Mouse (Mus musculus) neural tube, embryonic 13.5 days (tissue): ENCODE data around the gene Fam120c. TPM values are rescaled to one million over a fixed set of nuclear protein-coding genes. Genes with fewer than 3 reads are reported as not detected.

ENCODE experiments used
- ATAC-seq: fragments of 200-750 bp; cut with Nextera tagmentation; 2 replicates; pipeline ENCODE4 v1.8.0; 2017; ENCODE audit warnings: low read depth, mild to moderate bottlenecking, moderate TSS enrichment, moderate library complexity
- H3K27ac ChIP-seq: fragments of 300-500 bp; sonication (generic); replicated peaks from 2 replicates; pipeline ENCODE4 v1.5.1; 2015; ENCODE audit warnings: moderate library complexity, mild to moderate bottlenecking, inconsistent platforms
- H3K27me3 ChIP-seq: fragments of 300-500 bp; sonication (generic); 2 replicates; pipeline ENCODE4 v1.6.1; 2015; ENCODE audit warnings: mild to moderate bottlenecking, inconsistent platforms
- H3K36me3 ChIP-seq: fragments of 300-500 bp; sonication (generic); 2 replicates; pipeline ENCODE4 v1.6.1; 2015; ENCODE audit warnings: mild to moderate bottlenecking, inconsistent platforms
- H3K4me1 ChIP-seq: fragments of 300-500 bp; sonication (generic); replicated peaks from 2 replicates; pipeline ENCODE4 v1.6.1; 2015; ENCODE audit warnings: inconsistent platforms
- H3K4me2 ChIP-seq: fragments of 300-500 bp; sonication (generic); 2 replicates; pipeline ENCODE4 v1.6.1; 2015; ENCODE audit warnings: inconsistent platforms, mild to moderate bottlenecking, moderate library complexity
- H3K4me3 ChIP-seq: fragments of 300-500 bp; sonication (generic); 2 replicates; pipeline ENCODE4 v1.5.1; 2015; ENCODE audit warnings: mild to moderate bottlenecking, inconsistent platforms
- H3K9ac ChIP-seq: fragments of 300-500 bp; sonication (generic); 2 replicates; pipeline ENCODE4 v1.6.1; 2015; ENCODE audit warnings: moderate library complexity, mild to moderate bottlenecking, inconsistent platforms
- H3K9me3 ChIP-seq: fragments of 300-500 bp; sonication (generic); 2 replicates; pipeline ENCODE4 v1.6.1; 2016; ENCODE audit warnings: inconsistent platforms
- WGBS: fragments of 180-500 bp; shearing (Covaris S2); methylation state at CpG from one replicate; pipeline ENCODE4 v1.1.7; 2015; 5-methylcytosine and 5-hydroxymethylcytosine counted together
- polyA plus RNA-seq: library from polyadenylated mRNA; unstranded; fragments of >200 nt; fragmentation: Nextera tagmentation; extraction: Ambion mirVana; gene quantifications from 2 replicates; pipeline ENCODE4 v1.2.1, GENCODE M21; 2015

Fam120c gene
- 5.4 TPM in 2 replicates for polyA plus RNA-seq

DNA sequence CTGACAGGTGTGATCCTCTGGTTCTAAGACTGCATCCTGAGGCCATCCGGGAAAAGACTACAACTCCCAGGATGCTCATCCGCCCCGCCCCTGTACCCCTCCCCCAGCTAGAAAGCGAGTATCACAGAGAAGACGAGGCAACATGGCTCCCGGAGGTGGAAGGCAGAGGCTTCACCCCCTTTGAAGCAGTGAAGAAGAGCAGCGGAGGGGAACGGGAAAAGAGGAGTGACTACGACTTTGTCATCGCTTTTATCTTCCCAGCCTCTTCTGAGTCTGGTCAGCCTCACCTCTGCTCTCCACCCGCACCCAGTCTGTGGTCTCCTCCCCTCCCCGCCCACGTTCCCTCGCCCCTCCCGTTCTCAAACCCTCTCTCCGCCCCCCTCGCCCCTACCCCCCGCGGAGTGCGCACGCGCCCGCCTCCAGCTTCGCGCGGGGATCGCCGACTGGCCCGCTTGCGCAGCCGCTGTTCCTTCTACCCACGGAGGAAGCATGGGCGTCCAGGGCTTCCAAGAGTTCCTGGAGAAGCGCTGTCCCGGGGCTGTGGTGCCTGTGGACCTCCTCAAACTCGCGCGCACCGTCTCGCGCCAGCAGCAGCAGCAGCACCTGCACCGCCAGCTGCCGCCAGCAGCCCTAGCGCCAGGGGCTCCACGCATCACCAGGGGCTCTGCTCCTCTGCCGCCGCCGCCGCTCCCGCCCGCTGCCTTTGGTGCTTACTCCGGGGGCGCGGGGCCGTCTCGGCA, at the start of gene Fam120c:
Gene Fam120c, plus strand, starts transcription at position 415 of the 740 bp plus-strand sequence.
- peaks cover 18% of the 10 kb centered on the region for H3K4me1 ChIP-seq
- H3K4me3 ChIP-seq, result peak within 1 kb of the TSS; percentile 60
- WGBS, result 15% methylated on average over 52 of the region's 56 CpGs
- peak; percentile 95 for ATAC-seq
- peaks cover 32% of the 10 kb centered on the region for H3K27me3 ChIP-seq
- no peaks in the 10 kb centered on the region for H3K9me3 ChIP-seq
- no peaks in the 10 kb centered on the region for H3K36me3 ChIP-seq
- H3K27ac ChIP-seq, result peak within 1 kb of the TSS; percentile 89
- H3K4me2 ChIP-seq, result peak within 1 kb of the TSS; percentile 67
- H3K9ac ChIP-seq, result peak within 1 kb of the TSS; percentile 77

DNA sequence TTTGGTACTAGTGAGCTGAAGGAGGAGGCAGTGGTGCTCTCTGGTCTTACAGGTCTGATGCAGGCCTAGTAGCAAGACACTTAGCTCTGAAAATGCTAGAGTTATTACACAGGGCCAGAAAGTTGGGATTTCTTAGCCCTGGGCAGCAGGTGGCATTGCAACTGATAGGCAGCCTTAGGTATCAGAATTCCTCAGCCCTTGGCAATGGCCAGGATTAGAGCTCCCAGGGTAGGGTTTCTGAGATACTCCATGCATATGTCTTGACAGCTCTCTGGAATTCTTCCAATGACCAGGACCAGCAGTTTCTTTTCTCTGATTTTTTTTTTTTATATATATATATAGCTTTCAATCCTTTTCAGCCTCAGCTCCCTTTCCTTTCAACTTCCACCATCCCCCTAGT, 45.6 kb upstream of the Fam120c start:
- Histone ChIP-seq H3K9ac (no peak overlapping the region), H3K4me1 (no peaks in the 10 kb centered on the region), H3K4me3 (no peak overlapping the region), H3K9me3 (no peaks in the 10 kb centered on the region), H3K27me3 (no peaks in the 10 kb centered on the region), H3K4me2 (no peak overlapping the region), H3K27ac (no peak overlapping the region), H3K36me3 (peaks cover 10% of the 10 kb centered on the region; the same call in 1 of the 2 replicates)
- no peak for ATAC-seq

DNA sequence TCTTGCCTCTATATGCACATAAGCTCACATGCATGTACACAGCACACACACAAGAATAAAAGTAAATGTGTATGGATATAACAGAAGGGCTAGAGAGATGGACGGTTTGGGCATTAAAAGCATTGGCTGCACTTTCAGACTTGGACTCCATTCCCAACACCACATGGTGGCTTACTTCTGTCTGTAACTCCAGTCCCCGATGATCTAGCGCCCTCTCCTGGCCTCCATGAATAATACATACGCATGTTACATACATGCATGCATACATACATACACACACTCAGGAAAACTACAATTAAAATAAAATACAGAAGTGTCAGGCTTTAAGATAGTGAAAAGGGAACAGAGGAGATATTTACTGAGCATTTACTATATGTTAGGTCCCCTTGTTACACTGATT, 30.2 kb upstream of the Fam120c start:
- 83% methylated on average over 4 of the region's 4 CpGs for WGBS
- H3K9me3 ChIP-seq, result no peaks in the 10 kb centered on the region

DNA sequence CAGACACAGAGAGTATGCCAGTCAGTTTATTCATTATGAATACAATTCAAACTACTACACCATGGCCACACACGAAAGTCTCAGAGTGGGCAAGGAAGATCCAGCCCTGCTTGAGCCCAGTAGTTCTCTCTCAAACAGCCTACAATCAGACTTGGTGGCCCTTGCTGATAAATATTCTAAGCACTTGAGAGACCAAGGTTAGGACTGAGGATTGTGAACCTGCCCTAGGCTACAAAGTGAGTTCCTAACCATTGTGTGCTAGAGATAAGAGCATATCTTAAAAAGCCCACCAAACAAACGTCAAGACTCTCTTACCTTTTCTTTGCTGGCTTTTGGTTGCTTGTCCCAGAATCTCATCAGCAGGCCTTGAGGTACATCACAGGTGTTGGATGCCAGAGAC, 10.4 kb upstream of the Fam120c start:
- no peaks in the 10 kb centered on the region for H3K4me1 ChIP-seq
- H3K27me3 ChIP-seq, result peaks cover 13% of the 10 kb centered on the region
- ATAC-seq, result no peak
- no peaks in the 10 kb centered on the region for H3K9me3 ChIP-seq
- H3K9ac ChIP-seq, result no peak overlapping the region
- H3K27ac ChIP-seq, result no peak overlapping the region
- WGBS, result 83% methylated on average over 2 of the region's 2 CpGs
- H3K36me3 ChIP-seq, result no peaks in the 10 kb centered on the region
- no peak overlapping the region for H3K4me2 ChIP-seq
- no peak overlapping the region for H3K4me3 ChIP-seq

More for the DNA sequence above, 30.2 kb upstream of the Fam120c start:
- Histone ChIP-seq H3K36me3 (0 out of 2 replicates have a peak, but pooled peaks cover 4% of the 10 kb centered on the region), H3K27me3 (peaks cover 15% of the 10 kb centered on the region), H3K4me2 (no peak overlapping the region), H3K9ac (no peak overlapping the region), H3K4me3 (no peak overlapping the region), H3K27ac (no peak overlapping the region), H3K4me1 (no peaks in the 10 kb centered on the region)
- ATAC-seq, result no peak

DNA sequence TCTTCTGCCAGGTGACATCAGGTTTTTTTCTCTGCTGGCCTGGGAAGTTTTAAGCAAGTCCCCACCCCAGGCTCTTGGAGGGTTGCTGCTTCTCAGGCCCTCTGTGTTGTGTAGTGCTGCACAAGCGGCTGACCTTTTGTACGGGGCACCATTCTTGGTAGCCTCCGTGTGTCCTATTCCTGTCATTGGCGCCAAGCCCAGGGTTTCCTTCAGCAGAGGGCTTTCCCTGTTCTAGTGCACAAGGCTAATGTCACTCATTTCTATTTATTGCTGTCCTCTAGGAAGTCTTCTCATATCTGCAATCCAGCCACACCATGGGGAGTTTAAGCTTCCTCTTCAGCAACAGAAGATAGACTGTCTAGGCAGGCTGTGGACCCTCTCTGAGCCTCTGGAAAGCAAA, 6.2 kb upstream of the Fam120c start:
- WGBS, result 79% methylated on average over 4 of the region's 4 CpGs
- H3K27me3 ChIP-seq, result peaks cover 42% of the 10 kb centered on the region
- no peaks in the 10 kb centered on the region for H3K4me1 ChIP-seq
- no peak overlapping the region for H3K27ac ChIP-seq
- H3K9me3 ChIP-seq, result no peaks in the 10 kb centered on the region
- no peak overlapping the region for H3K4me3 ChIP-seq
- no peak overlapping the region for H3K9ac ChIP-seq
- no peak for ATAC-seq
- H3K36me3 ChIP-seq, result no peaks in the 10 kb centered on the region
- H3K4me2 ChIP-seq, result no peak overlapping the region

DNA sequence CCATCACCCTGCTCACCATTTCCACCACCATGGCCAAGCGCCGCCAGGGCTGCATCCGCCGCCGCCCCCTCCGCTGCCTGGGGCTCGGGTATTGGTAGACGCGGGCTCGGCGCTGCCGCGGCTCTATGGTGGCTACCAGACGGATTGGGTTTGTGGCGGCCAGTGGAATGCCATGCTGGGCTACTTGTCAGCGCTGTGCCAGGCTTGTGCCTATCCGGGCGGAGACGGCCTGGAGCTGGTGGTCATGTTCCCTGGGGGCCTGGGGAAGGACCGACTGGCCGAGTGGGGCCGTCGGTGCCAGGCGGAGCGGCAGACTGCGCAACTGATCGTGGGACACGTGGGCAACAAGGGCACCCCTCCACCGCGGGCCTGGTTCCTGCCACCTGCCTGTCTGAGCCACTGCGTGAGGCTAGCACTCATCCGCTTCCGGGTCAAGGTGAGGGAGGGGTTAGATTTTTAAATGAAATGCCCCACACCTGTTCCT, 568 bp downstream of the Fam120c start:
- H3K27ac ChIP-seq, result peak overlapping the region; percentile 89
- H3K4me3 ChIP-seq, result peak overlapping the region; percentile 60
- H3K9ac ChIP-seq, result peak overlapping the region; percentile 77
- peak overlapping the region; percentile 67 for H3K4me2 ChIP-seq
- peaks cover 18% of the 10 kb centered on the region for H3K4me1 ChIP-seq
- peak; percentile 68 for ATAC-seq
- peaks cover 26% of the 10 kb centered on the region for H3K27me3 ChIP-seq
- H3K36me3 ChIP-seq, result no peaks in the 10 kb centered on the region
- H3K9me3 ChIP-seq, result no peaks in the 10 kb centered on the region
- 25% methylated on average over 33 of the region's 33 CpGs for WGBS

DNA sequence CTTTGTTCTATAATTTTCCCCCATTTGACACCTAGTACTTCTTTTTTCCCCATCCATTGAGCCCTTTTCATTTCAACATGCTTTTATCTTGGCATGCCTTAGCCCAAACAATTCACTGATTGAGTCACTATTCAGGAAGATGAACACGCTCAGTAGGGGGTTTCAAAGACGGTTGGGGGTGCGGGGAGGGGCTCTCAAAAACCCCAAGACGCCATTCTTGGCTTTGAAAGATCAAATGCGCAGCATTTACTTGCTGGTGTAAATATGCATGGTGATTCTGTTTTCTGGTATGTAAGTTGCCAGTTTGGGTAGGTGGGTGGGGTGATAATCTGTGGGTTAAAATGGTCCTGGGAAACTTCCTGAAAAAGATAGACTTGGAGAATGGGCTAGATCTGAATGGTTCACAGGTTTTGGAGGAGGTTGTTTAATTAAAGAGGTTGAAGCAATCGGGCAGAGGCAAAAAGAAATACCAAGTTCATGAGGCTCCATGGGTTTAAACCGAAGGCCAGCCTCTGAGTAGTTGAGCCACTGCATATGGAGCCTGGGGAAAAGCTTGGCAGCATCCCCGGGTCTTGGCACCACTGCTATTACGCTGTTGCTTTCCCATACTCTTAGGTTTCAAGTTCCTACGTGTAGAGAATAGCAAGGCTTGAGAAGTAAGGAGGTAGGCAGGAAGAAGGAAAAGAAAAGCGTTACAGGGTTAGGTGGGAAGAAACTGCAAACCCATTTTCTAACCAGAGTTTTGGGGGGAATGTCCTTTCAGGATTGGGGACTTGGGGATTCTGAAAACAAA, 1.6 kb downstream of the Fam120c start:
- 28% methylated on average over 11 of the region's 11 CpGs for WGBS
- H3K27me3 ChIP-seq, result 0 out of 2 replicates have a peak, but pooled peaks cover 16% of the 10 kb centered on the region
- peak overlapping the region; percentile 77 for H3K9ac ChIP-seq
- peak overlapping the region; percentile 67 for H3K4me2 ChIP-seq
- H3K27ac ChIP-seq, result no peak overlapping the region
- ATAC-seq, result no peak
- no peaks in the 10 kb centered on the region for H3K9me3 ChIP-seq
- H3K4me1 ChIP-seq, result peaks cover 18% of the 10 kb centered on the region
- H3K36me3 ChIP-seq, result no peaks in the 10 kb centered on the region
- peak overlapping the region; percentile 60 for H3K4me3 ChIP-seq

DNA sequence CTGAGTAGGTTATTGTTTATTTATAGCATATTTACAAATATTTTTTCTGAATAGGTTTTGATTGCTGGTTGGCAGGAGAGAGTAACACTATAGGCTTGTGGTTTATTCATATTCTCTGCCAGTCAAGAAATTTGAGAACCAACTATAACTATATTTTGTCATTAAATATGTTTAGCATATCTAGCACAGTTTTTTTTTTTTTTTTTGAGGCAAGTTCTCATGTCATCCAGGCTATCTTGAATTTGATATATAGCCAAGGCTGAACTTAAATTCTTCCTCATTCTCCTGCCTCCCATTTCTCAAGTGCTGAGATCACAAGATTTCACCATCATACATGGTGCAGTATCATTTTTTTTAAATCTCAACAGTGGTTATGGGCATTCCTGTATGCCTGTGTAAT, 3.3 kb downstream of the Fam120c start:
- 0 out of 2 replicates have a peak, but pooled peaks cover 4% of the 10 kb centered on the region for H3K27me3 ChIP-seq
- 0 out of 2 replicates have a peak overlapping the region, but pooled peaks have one; percentile 67 for H3K4me2 ChIP-seq
- no peak for ATAC-seq
- no peak overlapping the region for H3K4me3 ChIP-seq
- H3K9ac ChIP-seq, result no peak overlapping the region
- H3K9me3 ChIP-seq, result no peaks in the 10 kb centered on the region
- no peaks in the 10 kb centered on the region for H3K36me3 ChIP-seq
- H3K4me1 ChIP-seq, result peaks cover 18% of the 10 kb centered on the region
- H3K27ac ChIP-seq, result no peak overlapping the region

DNA sequence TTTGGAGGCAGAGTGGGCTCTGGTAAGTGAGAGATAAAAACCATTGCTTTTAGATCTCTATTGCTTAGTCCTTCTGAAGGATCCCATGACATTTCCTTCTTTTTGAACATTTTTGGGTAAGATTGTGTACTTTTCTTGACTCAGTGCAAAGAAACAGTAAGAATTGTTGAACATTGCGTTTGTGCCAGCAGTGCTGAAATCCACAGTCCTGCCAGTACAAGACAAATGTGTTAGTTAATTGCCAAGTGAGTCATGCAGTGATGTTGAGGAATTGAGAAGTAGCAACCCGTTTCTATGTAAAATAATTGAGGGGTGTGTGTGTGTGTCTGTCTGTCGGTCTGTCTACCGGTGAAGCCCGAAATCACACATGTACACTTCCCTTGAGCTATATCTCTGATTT, 5.3 kb downstream of the Fam120c start:
- Histone ChIP-seq H3K4me1 (peaks cover 18% of the 10 kb centered on the region), H3K27ac (no peak overlapping the region), H3K9me3 (no peaks in the 10 kb centered on the region), H3K36me3 (no peaks in the 10 kb centered on the region), H3K4me3 (no peak overlapping the region), H3K9ac (no peak overlapping the region), H3K4me2 (no peak overlapping the region), H3K27me3 (no peaks in the 10 kb centered on the region)
- 85% methylated on average over 5 of the region's 5 CpGs for WGBS
- ATAC-seq, result no peak

DNA sequence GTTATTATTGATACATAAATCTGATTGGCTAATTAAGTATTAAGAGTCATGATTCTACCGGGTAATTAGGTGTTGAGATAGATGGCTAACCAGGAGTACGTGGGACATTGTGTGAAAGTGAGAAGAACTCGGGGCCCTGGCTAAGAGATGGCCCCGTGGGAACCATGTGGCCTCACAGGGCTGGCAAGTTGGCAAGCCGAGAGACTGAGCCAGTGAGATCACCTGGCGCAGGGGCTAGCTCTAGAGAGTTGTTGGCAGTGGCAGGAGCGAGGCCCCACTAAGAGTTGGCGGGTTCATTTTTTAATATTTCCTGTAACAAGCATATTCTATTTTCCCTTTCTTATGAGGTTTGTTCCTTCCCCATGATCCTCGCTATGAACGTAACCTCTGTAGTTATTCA, 74.8 kb downstream of the Fam120c start:
- no peak overlapping the region for H3K27ac ChIP-seq
- H3K4me2 ChIP-seq, result no peak overlapping the region
- H3K9me3 ChIP-seq, result no peaks in the 10 kb centered on the region
- H3K36me3 ChIP-seq, result no peaks in the 10 kb centered on the region
- no peak for ATAC-seq
- H3K4me3 ChIP-seq, result no peak overlapping the region
- WGBS, result 90% methylated on average over 10 of the region's 10 CpGs
- no peaks in the 10 kb centered on the region for H3K27me3 ChIP-seq
- H3K9ac ChIP-seq, result no peak overlapping the region
- no peaks in the 10 kb centered on the region for H3K4me1 ChIP-seq

DNA sequence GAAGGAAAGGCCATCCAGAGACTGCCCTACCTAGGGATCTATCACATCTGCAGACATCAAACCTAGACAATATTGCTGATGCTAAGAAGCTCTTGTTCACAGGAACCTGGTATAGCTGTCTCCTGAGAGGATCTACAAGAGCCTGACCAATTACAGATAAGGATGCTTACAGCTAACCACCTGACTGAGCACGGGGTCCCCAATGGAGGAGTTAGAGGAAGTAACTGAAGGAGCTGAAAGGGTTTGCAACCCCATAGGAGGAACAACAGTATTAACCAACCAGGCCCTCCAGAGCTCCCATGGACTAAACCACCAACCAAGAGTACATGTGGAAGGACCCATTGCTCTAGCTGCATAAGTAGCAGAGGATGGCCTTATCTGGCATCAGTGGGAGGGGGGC, 76.8 kb downstream of the Fam120c start:
- H3K4me2 ChIP-seq, result no peak overlapping the region
- H3K4me1 ChIP-seq, result no peaks in the 10 kb centered on the region
- no peaks in the 10 kb centered on the region for H3K36me3 ChIP-seq
- no peak overlapping the region for H3K9ac ChIP-seq
- H3K9me3 ChIP-seq, result no peaks in the 10 kb centered on the region
- ATAC-seq, result no peak
- no peak overlapping the region for H3K27ac ChIP-seq
- no peak overlapping the region for H3K4me3 ChIP-seq
- 91% methylated on average over 1 of the region's 1 CpGs for WGBS
- H3K27me3 ChIP-seq, result no peaks in the 10 kb centered on the region

DNA sequence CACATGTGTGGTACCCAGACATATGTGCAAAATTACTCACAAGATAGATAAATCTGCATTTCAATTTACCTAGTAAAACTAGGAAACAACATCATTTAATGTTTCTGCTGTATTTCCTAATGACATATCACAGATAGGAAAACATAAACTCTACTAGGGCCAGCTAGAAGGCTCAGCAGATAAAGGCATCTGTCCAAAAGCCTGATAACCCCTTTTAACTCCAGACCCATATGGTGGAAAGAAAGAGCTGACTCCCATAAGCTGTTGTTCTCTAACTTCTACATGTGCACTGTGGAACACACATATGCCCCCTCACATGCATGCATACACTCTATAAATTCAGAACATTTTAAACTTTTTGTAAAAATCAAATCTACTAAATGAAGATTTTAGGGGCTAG, 99.7 kb downstream of the Fam120c start:
- no peak overlapping the region for H3K9ac ChIP-seq
- no peak overlapping the region for H3K27ac ChIP-seq
- peaks cover 3% of the 10 kb centered on the region; the same call in 1 of the 2 replicates for H3K27me3 ChIP-seq
- H3K4me3 ChIP-seq, result no peak overlapping the region
- no peaks in the 10 kb centered on the region for H3K4me1 ChIP-seq
- no peak overlapping the region for H3K4me2 ChIP-seq
- ATAC-seq, result no peak
- H3K36me3 ChIP-seq, result 0 out of 2 replicates have a peak, but pooled peaks cover 6% of the 10 kb centered on the region
- H3K9me3 ChIP-seq, result no peaks in the 10 kb centered on the region
